Mouse (Mus musculus): ENCODE results near the gene Ndufb7.

GRCm38 (mm10) chr8:83619568-83620285, 53.3 kb downstream of the Ndufb7 start:
- TF ChIP-seq POLR2A (IDR thresholded peaks at IDR 0.05; ENCODE audit: borderline replicate concordance, low read depth, low read length) (no peak), CTCF (IDR thresholded peaks at IDR 0.05; ENCODE audit: low read depth, low read length) (no peak)

Measured in bone marrow macrophage, adult 2 months (primary cell).